Mouse (Mus musculus): Measurements from ENCODE around the gene Dhx8. TPM values are rescaled to one million over a fixed set of nuclear protein-coding genes. Genes with fewer than 3 reads are reported as not detected.

The Dhx8 gene
- polyA plus RNA-seq, 1 experiment from 2014 or later, result 18.5 TPM

DNA sequence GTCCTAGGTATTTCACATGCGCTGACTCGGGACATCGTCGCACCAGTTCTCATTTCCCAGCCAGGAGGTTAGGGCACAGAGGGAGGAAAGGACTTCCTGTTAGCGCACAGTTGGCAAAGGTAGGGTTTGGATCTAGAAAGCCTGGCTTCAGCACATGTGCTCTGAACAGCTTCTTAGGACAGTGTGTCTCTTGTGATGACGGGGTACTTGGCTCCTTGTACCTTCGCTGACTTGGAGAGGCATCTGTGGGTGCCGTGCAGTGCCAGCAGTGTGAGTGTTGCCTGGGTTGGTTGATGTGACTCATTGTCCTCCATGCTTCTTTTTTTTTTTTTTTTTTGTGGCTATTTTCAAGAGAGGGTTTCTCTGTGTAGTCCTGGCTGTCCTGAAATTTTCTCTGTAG lies 23.9 kb downstream of the Dhx8 start:
- no peaks in the 10 kb centered on the region for H3K4me1 ChIP-seq (ENCODE audit: control insufficient read depth in 2 of 2, insufficient read depth in 2 of 2, low read length in 2 of 2)
- no peak overlapping the region for H3K27ac ChIP-seq (replicated peaks in 1 of 2; ENCODE audit: control insufficient read depth in 1 of 2, insufficient read depth in 1 of 2, low read depth in 2 of 2, low read length in 2 of 2)
- no peaks in the 10 kb centered on the region for H3K27me3 ChIP-seq (ENCODE audit: control insufficient read depth, insufficient read depth, low read length)
- H3K4me3 ChIP-seq (ENCODE audit: control insufficient read depth in 1 of 2, insufficient read depth in 1 of 2, low read depth in 1 of 2, low read length in 2 of 2), result no peak overlapping the region
- H3K4me2 ChIP-seq (ENCODE audit: low read length), result no peak overlapping the region
- H3K9me3 ChIP-seq (ENCODE audit: control insufficient read depth, low read length), result no peaks in the 10 kb centered on the region
- 92% methylated on average over 8 of the region's 8 CpGs for WGBS
- H3K9ac ChIP-seq (ENCODE audit: low read length), result no peak overlapping the region
- ATAC-seq (ENCODE audit: insufficient number of reproducible peaks, insufficient read depth, low FRiP score, low read depth), result no peak
- H3K36me3 ChIP-seq (ENCODE audit: control insufficient read depth, insufficient read depth, low read length), result peaks cover 97% of the 10 kb centered on the region

DNA sequence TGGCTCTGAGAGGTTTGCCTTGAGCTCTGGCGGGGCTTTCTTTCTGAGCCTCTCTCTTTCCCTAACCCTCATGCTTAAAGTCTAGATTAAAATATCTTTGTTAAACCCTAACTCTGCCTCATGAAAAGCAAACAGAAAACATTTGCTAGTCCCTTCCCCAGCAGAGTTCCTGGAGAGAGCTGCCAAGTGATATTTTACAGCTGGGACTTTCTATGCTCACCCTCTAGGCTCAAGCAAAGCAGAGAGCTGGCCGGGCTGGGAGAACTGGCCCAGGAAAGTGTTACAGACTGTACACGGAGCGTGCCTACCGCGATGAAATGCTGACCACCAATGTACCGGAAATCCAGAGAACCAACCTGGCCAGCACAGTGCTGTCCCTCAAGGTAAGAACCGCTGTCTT lies 24.6 kb downstream of the Dhx8 start:
- no peak for ATAC-seq (ENCODE audit: insufficient number of reproducible peaks, insufficient read depth, low FRiP score, low read depth)
- WGBS, result 80% methylated on average over 8 of the region's 8 CpGs

DNA sequence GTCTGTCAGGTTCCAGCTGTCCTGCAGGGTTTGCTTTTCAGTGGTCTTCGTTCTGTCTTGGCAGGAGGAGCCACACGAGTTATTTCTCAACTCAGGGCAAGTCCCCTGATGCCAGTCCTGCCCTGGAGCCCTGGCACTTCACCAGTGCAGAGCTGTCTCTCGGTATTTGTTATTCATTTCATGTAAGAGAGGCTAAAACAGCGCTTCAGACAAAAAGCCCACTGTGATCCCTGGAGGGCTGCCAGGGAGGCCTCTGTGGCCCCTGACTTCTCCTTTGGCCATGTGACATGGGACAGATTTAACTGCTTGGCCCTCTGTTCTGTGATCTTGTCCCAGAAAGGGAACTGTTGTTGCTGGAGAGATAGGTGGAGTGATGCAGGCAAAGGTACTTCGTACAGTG lies 25.7 kb downstream of the Dhx8 start:
- no peak for ATAC-seq (ENCODE audit: insufficient number of reproducible peaks, insufficient read depth, low FRiP score, low read depth)
- no peak overlapping the region; the same call in 1 of the 2 replicates for H3K9ac ChIP-seq (ENCODE audit: low read length)

More for the DNA sequence above, 24.6 kb downstream of the Dhx8 start:
- no peaks in the 10 kb centered on the region for H3K27me3 ChIP-seq (ENCODE audit: control insufficient read depth, insufficient read depth, low read length)
- H3K9me3 ChIP-seq (ENCODE audit: control insufficient read depth, low read length), result no peaks in the 10 kb centered on the region
- no peak overlapping the region for H3K27ac ChIP-seq (replicated peaks in 1 of 2; ENCODE audit: control insufficient read depth in 1 of 2, insufficient read depth in 1 of 2, low read depth in 2 of 2, low read length in 2 of 2)
- H3K4me2 ChIP-seq (ENCODE audit: low read length), result no peak overlapping the region
- H3K4me1 ChIP-seq (ENCODE audit: control insufficient read depth in 2 of 2, insufficient read depth in 2 of 2, low read length in 2 of 2), result no peaks in the 10 kb centered on the region
- no peak overlapping the region for H3K9ac ChIP-seq (ENCODE audit: low read length)
- peaks cover 97% of the 10 kb centered on the region for H3K36me3 ChIP-seq (ENCODE audit: control insufficient read depth, insufficient read depth, low read length)
- no peak overlapping the region for H3K4me3 ChIP-seq (ENCODE audit: control insufficient read depth in 1 of 2, insufficient read depth in 1 of 2, low read depth in 1 of 2, low read length in 2 of 2)

DNA sequence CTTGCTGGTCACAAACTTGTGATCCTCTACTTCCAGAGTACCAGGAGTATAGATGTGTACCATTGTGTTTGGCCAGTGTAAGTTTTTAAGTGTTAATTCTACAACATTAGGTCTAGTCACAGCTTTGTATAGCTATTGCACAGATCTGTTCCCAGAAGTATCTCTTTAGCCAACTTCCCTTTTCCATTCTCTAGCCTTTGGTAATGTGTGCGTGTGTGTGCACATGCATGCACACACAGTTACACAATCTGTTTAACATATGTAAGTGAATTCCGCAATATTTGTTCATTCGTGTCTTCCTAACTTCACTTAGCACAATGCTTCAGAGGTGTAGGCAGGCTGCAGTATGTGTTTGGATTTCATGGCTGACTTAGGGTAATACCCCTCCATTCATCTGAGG lies 26.8 kb downstream of the Dhx8 start:
- WGBS, result 94% methylated on average over 3 of the region's 3 CpGs
- H3K9ac ChIP-seq (ENCODE audit: low read length), result no peak overlapping the region
- peaks cover 96% of the 10 kb centered on the region for H3K36me3 ChIP-seq (ENCODE audit: control insufficient read depth, insufficient read depth, low read length)
- H3K27me3 ChIP-seq (ENCODE audit: control insufficient read depth, insufficient read depth, low read length), result no peaks in the 10 kb centered on the region
- H3K4me3 ChIP-seq (ENCODE audit: control insufficient read depth in 1 of 2, insufficient read depth in 1 of 2, low read depth in 1 of 2, low read length in 2 of 2), result no peak overlapping the region
- no peaks in the 10 kb centered on the region for H3K9me3 ChIP-seq (ENCODE audit: control insufficient read depth, low read length)
- H3K4me1 ChIP-seq (ENCODE audit: control insufficient read depth in 2 of 2, insufficient read depth in 2 of 2, low read length in 2 of 2), result no peaks in the 10 kb centered on the region
- no peak for ATAC-seq (ENCODE audit: insufficient number of reproducible peaks, insufficient read depth, low FRiP score, low read depth)
- H3K4me2 ChIP-seq (ENCODE audit: low read length), result no peak overlapping the region
- H3K27ac ChIP-seq (replicated peaks in 1 of 2; ENCODE audit: control insufficient read depth in 1 of 2, insufficient read depth in 1 of 2, low read depth in 2 of 2, low read length in 2 of 2), result no peak overlapping the region

More for the DNA sequence above, 25.7 kb downstream of the Dhx8 start:
- Histone ChIP-seq H3K9me3 (ENCODE audit: control insufficient read depth, low read length) (no peaks in the 10 kb centered on the region), H3K36me3 (ENCODE audit: control insufficient read depth, insufficient read depth, low read length) (peaks cover 96% of the 10 kb centered on the region), H3K27ac (replicated peaks in 1 of 2; ENCODE audit: control insufficient read depth in 1 of 2, insufficient read depth in 1 of 2, low read depth in 2 of 2, low read length in 2 of 2) (no peak overlapping the region), H3K4me2 (ENCODE audit: low read length) (no peak overlapping the region), H3K4me3 (ENCODE audit: control insufficient read depth in 1 of 2, insufficient read depth in 1 of 2, low read depth in 1 of 2, low read length in 2 of 2) (no peak overlapping the region), H3K27me3 (ENCODE audit: control insufficient read depth, insufficient read depth, low read length) (no peaks in the 10 kb centered on the region), H3K4me1 (ENCODE audit: control insufficient read depth in 2 of 2, insufficient read depth in 2 of 2, low read length in 2 of 2) (no peaks in the 10 kb centered on the region)
- 63% methylated on average over 5 of the region's 5 CpGs for WGBS

DNA sequence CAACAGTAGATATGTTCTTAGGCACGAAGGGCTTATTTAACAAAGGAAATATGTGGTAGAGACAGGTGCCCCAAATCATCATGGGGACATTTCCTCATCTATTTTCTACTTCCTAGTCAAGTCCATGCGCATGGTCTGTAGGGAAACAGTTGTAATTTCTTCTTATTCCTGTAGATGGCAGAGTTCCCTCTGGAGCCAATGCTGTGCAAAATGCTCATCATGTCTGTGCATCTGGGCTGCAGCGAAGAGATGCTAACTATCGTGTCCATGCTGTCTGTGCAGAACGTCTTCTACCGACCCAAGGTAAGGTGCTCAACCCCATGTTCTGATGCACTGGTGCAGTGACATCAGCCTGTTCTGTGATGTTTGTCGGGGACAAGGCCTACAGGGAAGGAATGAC lies 31.0 kb downstream of the Dhx8 start:
- H3K4me2 ChIP-seq (ENCODE audit: low read length), result no peak overlapping the region
- no peaks in the 10 kb centered on the region for H3K9me3 ChIP-seq (ENCODE audit: control insufficient read depth, low read length)
- ATAC-seq (ENCODE audit: insufficient number of reproducible peaks, insufficient read depth, low FRiP score, low read depth), result no peak
- H3K27ac ChIP-seq (replicated peaks in 1 of 2; ENCODE audit: control insufficient read depth in 1 of 2, insufficient read depth in 1 of 2, low read depth in 2 of 2, low read length in 2 of 2), result no peak overlapping the region
- H3K27me3 ChIP-seq (ENCODE audit: control insufficient read depth, insufficient read depth, low read length), result no peaks in the 10 kb centered on the region
- H3K4me3 ChIP-seq (ENCODE audit: control insufficient read depth in 1 of 2, insufficient read depth in 1 of 2, low read depth in 1 of 2, low read length in 2 of 2), result no peak overlapping the region
- WGBS, result 56% methylated on average over 7 of the region's 7 CpGs
- peaks cover 95% of the 10 kb centered on the region for H3K36me3 ChIP-seq (ENCODE audit: control insufficient read depth, insufficient read depth, low read length)
- H3K9ac ChIP-seq (ENCODE audit: low read length), result no peak overlapping the region
- H3K4me1 ChIP-seq (ENCODE audit: control insufficient read depth in 2 of 2, insufficient read depth in 2 of 2, low read length in 2 of 2), result no peaks in the 10 kb centered on the region

DNA sequence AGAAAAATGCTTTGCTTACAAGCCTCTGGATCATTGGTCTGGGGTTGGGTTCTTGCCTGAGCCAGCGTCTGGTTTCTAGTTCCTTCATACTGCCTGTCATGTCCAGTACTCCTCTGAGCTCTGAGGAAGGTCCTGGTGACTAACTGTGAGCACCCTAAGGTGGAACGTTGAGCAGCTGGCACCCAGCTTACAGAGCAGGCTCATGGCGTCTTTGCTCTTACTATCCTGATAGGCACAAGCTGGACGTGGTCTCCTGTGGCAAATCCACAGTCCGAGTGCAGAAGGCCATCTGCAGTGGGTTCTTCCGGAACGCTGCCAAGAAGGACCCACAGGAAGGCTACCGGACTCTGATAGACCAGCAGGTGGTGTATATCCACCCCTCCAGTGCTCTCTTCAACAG lies 31.8 kb downstream of the Dhx8 start:
- 88% methylated on average over 8 of the region's 8 CpGs for WGBS

DNA sequence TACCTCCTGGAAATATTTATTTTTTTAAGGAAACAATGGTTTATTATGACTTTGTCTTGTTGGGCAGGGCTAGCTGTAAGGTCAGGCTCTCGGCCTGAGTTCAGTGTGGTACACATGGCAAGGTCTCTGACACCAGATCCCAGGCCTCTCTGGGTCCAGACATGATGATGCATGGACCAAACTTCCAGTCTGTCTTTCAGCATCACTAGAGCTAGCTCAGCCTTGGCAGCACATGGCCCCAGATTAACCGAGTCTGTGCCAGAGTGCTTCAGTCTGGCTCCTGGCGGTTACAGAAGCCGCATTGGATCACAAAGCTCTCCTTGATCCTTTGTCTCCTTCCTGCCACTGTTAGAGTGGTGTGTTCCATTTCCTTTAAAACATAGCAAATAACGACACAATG lies 34.6 kb downstream of the Dhx8 start:
- Histone ChIP-seq H3K27ac (replicated peaks in 1 of 2; ENCODE audit: control insufficient read depth in 1 of 2, insufficient read depth in 1 of 2, low read depth in 2 of 2, low read length in 2 of 2) (no peak overlapping the region), H3K27me3 (ENCODE audit: control insufficient read depth, insufficient read depth, low read length) (no peaks in the 10 kb centered on the region), H3K9ac (ENCODE audit: low read length) (no peak overlapping the region), H3K4me1 (ENCODE audit: control insufficient read depth in 2 of 2, insufficient read depth in 2 of 2, low read length in 2 of 2) (peaks cover 5% of the 10 kb centered on the region in 2 experiments; a peak in 3 of 4 replicates), H3K9me3 (ENCODE audit: control insufficient read depth, low read length) (no peaks in the 10 kb centered on the region), H3K4me2 (ENCODE audit: low read length) (no peak overlapping the region), H3K4me3 (ENCODE audit: control insufficient read depth in 1 of 2, insufficient read depth in 1 of 2, low read depth in 1 of 2, low read length in 2 of 2) (no peak overlapping the region), H3K36me3 (ENCODE audit: control insufficient read depth, insufficient read depth, low read length) (peaks cover 67% of the 10 kb centered on the region)
- WGBS, result 78% methylated on average over 5 of the region's 5 CpGs
- no peak for ATAC-seq (ENCODE audit: insufficient number of reproducible peaks, insufficient read depth, low FRiP score, low read depth)

More for the DNA sequence above, 31.8 kb downstream of the Dhx8 start:
- no peaks in the 10 kb centered on the region for H3K4me1 ChIP-seq (ENCODE audit: control insufficient read depth in 2 of 2, insufficient read depth in 2 of 2, low read length in 2 of 2)
- no peak for ATAC-seq (ENCODE audit: insufficient number of reproducible peaks, insufficient read depth, low FRiP score, low read depth)
- H3K9me3 ChIP-seq (ENCODE audit: control insufficient read depth, low read length), result no peaks in the 10 kb centered on the region
- H3K4me2 ChIP-seq (ENCODE audit: low read length), result no peak overlapping the region
- no peaks in the 10 kb centered on the region for H3K27me3 ChIP-seq (ENCODE audit: control insufficient read depth, insufficient read depth, low read length)
- H3K36me3 ChIP-seq (ENCODE audit: control insufficient read depth, insufficient read depth, low read length), result peaks cover 93% of the 10 kb centered on the region
- no peak overlapping the region for H3K9ac ChIP-seq (ENCODE audit: low read length)
- H3K4me3 ChIP-seq (ENCODE audit: control insufficient read depth in 1 of 2, insufficient read depth in 1 of 2, low read depth in 1 of 2, low read length in 2 of 2), result no peak overlapping the region
- H3K27ac ChIP-seq (replicated peaks in 1 of 2; ENCODE audit: control insufficient read depth in 1 of 2, insufficient read depth in 1 of 2, low read depth in 2 of 2, low read length in 2 of 2), result no peak overlapping the region

DNA sequence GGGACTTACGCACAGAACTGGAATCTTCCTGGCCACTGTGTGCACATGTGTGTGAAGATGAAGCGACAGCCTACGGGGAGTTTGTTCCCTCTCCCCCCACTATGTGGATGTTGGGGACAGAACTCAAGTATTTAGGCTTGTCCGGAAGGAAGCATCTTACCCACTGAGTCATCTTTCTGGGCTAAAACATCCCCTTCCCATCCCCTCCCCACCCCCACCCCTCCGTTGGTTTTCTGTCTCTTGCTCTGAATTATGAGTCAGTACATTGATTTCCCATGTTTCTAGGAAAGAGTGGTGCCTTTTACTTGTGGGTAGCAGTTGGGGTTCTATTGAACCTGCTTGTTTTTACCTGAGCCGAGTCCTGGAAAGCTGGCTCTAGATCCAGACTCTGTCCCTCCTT lies 36.0 kb downstream of the Dhx8 start:
- H3K4me3 ChIP-seq (ENCODE audit: control insufficient read depth in 1 of 2, insufficient read depth in 1 of 2, low read depth in 1 of 2, low read length in 2 of 2), result no peak overlapping the region
- ATAC-seq (ENCODE audit: insufficient number of reproducible peaks, insufficient read depth, low FRiP score, low read depth), result no peak

More for the DNA sequence above, 36.0 kb downstream of the Dhx8 start:
- Histone ChIP-seq H3K9ac (ENCODE audit: low read length) (no peak overlapping the region), H3K9me3 (ENCODE audit: control insufficient read depth, low read length) (no peaks in the 10 kb centered on the region), H3K36me3 (ENCODE audit: control insufficient read depth, insufficient read depth, low read length) (peaks cover 54% of the 10 kb centered on the region), H3K27me3 (ENCODE audit: control insufficient read depth, insufficient read depth, low read length) (no peaks in the 10 kb centered on the region), H3K27ac (replicated peaks in 1 of 2; ENCODE audit: control insufficient read depth in 1 of 2, insufficient read depth in 1 of 2, low read depth in 2 of 2, low read length in 2 of 2) (no peak overlapping the region), H3K4me1 (ENCODE audit: control insufficient read depth in 2 of 2, insufficient read depth in 2 of 2, low read length in 2 of 2) (peaks cover 6 to 10% of the 10 kb centered on the region in 2 experiments; a peak in 3 of 4 replicates), H3K4me2 (ENCODE audit: low read length) (no peak overlapping the region)
- WGBS, result 80% methylated on average over 6 of the region's 6 CpGs

Data from heart, embryonic 14.5 days (tissue).